Mouse (Mus musculus): Measurements from ENCODE around the gene Gm10128.
"Not testable (repeated sequence)": the region's sequence is repeated elsewhere in the genome, so short reads cannot be mapped to it uniquely, and the experiment has no call there.

Gene Gm10128

DNA sequence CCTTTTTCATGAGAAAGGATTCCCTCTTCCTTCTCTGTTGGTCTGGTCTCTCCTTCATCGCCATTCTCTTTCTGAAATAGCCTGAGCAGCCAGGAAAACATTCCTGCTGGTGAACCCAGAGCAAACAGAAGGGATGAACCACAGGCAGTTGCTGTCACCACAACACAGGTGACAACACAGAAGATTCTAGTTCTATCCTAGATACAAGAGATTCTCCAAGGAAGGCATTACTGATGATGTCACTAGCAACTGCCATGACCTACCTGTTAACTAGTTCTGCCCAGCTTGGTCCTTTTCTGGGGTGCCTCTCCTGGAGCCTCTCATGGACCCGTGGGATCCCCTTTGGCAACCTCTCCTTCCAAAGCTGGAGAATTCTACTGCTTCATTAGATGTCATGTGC, at the start of gene Gm10128:
Gm10128 (minus strand) TSS at position 101 of the 400 bp plus-strand sequence.
- DNase-seq = not testable (repeated sequence)

DNA sequence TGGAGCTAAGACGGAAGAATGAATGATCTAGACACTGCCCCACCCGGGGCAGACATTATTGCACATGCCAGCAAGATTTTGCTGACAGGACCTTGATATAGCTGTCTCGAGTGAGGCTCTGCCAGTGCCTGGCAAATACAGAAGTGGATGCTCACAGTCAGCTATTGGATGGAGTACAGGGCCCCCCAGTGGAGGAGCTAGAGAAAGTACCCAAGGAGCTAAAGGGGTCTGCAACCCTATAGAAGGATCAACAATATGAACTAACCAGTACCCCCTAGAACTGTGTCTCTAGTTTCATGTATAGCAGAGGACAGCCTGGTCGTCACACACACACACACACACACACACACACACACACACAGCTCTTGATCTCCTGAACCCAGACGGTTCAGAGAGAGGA, 37.4 kb upstream of the Gm10128 start:
- not testable (repeated sequence) for DNase-seq

GRCm38 (mm10) chr14:7662491-7662890, 18.7 kb upstream of the Gm10128 start:
- not testable (repeated sequence) for DNase-seq

GRCm38 (mm10) chr14:7658101-7659074, 14.6 kb upstream of the Gm10128 start:
- DNase-seq = not testable (repeated sequence)

DNA sequence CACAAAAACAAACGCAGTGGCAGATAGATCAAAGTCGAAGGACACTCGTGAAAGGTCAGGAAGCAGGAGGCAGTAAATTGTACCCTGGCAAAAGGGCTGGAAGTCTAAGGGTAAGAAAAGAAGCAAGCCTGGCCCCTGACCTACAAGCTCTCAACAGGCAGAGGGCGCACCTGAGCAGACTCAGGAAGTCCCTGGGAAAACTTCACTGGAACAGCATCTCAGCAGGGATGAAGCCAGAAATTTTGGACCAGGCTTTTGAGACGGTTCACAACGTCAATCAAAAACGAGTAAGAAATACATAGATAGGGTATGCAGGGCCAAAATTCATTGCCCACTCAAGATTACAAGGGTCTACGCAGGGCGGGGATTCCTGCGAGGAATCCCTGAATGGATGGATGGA, 13.7 kb upstream of the Gm10128 start:
- not testable (repeated sequence) for DNase-seq

DNA sequence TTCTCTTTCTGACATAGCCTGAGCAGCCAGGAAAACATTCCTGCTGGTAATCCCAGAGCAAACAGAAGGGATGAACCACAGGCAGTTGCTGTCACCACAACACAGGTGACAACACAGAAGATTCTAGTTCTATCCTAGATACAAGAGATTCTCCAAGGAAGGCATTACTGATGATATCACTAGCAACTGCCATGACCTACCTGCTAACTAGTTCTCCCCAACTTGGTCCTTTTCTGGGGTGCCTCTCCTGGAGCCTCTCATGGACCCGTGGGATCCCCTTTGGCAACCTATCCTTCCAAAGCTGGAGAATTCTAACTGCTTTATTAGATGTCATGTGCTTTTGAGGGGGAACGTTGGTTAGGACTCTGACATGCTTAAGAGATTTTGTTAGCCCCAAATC, 48.3 kb downstream of the Gm10128 start, which contains the start of gene Gm10338:
Gm10338 (minus strand) TSS at position 101 of the 400 bp plus-strand sequence.
- DNase-seq = not testable (repeated sequence)
